Mouse (Mus musculus): ENCODE data around the gene 1810037I17Rik.
A peak's percentile ranks its signal among the peaks of the same experiment; 100 is the strongest.
"Not testable (repeated sequence)": the region's sequence is repeated elsewhere in the genome, so short reads cannot be mapped to it uniquely, and the experiment has no call there.

Gene 1810037I17Rik

GRCm38 (mm10) chr3:122937176-122937575, 13.2 kb downstream of the 1810037I17Rik start:
- not testable (repeated sequence) for DNase-seq

DNA sequence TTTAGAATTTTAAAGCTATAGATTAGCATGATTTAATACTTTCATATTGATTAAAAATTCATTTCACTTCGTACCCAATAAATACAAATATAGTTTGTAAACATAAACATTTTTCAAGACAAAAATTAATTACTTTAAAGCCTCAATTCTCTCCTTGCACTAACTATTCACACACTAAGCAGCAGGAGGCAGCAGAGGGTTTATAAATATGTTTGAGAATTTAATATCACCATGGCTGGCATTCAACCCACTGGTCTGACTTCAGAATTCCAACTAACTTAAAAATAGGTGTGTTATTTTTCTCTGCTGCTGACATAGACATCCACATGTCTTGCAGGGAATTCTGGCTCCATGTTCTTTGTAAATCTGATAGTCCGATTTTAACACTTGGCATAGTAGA, 15.2 kb downstream of the 1810037I17Rik start:
- peak; percentile 67 for DNase-seq

DNA sequence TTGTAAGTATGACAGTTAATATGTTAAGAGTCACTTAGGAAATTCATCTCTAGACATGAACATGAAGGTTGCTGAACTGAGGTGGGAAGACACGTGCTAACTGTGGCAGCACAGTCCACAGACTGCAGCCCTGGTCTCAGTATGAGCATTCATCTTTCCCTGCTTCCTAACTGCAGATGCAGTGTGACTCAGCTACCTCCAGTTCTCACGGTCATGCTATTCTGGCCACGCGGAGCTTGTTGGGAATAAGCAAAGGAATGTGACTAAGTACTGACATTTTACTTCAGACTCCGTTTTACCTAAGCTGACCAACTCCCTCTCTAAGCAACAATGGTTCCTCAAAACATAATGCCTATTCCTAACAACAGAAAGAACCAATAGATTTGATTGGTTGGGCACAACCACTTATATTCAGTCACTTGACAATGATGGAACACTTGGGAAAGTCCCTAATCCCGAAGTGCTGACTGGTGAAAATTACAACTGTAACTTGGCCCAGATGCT, 19.4 kb downstream of the 1810037I17Rik start:
- no peak for DNase-seq

DNA sequence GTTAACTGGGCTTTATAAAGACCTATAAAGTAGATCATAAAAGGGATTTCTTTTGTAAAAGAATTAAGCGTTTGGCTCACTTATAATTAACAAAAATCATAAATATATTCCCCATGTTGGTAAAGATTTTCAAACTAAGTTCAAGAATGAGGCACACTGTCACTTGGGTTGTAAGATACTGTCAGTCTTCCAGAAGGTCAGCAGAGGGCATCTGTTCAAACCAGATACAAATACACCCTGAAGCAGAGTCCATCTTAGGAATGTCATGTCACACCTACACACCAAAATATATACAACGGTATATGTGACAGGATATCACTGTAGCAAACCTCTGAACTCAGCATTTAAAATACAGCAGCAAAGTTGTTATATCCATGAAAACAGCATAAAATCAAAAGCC, 26.1 kb downstream of the 1810037I17Rik start:
- no peak for DNase-seq

DNA sequence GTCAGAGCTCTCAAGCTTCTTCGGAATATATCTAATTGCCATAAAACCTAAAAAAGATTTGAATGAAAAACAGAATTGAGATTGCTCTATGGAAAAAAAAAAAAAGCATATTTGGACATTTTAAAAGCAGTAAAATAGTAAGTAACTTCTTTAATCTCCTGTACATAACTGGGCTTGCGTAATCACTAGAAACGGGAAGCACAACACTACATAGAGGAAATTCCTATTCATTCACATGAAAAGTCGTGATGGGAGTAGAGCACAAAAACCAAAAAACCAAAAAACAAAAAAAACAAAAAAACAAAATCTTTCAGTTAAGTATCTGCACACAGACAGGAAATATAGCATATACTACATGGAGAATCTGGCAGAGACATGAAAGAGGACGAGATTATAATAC, 40.3 kb downstream of the 1810037I17Rik start:
- no peak for DNase-seq

DNA sequence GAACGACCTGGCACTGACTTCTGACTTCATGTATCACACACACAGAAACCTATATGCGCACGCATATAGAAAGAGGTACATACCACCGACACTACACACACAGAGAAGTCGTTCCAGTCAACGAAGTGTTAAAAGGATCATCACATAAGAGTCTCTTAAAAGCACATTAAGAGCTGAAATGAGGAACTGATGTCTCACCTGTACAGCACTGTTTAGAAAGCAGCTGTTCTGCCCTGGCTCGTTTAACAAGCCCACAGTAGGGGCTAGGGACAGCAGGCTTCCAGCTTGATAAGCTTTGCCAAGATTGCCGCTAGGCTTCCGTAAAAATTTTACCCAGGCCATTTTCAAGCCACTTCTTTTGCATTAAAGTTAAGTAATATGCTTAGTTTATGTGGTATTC, 44.4 kb downstream of the 1810037I17Rik start:
- DNase-seq: no peak

GRCm38 (mm10) chr3:122972126-122972822, 48.3 kb downstream of the 1810037I17Rik start:
- no peak for DNase-seq

DNA sequence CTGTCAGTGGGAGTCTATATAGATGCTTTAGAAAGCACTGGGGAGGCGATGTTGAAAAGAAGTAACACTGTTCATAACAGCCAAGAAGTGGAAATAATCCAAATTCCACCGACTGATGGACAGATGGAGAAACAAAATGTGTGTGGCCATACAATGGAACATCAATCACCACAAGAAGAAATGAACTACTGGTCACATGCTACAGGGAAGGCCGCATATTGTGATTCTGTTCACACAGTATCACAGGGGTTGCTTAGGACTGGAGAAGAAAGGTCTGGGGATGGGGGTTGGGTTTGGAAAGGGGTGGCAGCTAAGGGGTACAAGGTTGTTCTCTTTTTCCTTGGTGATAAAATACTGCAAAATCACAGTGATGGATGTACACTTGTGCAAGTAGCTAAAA, 50.8 kb downstream of the 1810037I17Rik start:
- no peak for DNase-seq

DNA sequence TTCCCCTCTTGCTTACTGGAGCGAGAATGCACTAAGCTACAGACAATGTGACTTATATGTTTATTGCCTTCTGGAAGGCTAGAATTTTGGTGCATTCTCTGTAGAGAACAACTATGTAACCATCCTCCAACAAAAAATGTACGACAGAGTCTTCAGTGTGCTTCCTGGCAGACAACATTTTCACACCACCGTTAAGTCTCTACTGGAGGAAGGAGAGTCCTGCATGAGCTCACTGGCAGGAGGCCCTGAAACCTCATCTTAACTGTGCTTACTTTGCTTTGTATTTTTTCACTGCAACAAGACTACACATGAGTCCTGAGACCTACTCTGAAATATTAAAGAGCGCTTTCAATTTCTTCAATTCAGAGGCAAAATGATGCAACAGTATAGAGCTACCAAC, 51.4 kb downstream of the 1810037I17Rik start:
- no peak for DNase-seq

Measured in kidney, postnatal 10 days (tissue).